Mouse (Mus musculus) ES-Bruce4 (cell line): ENCODE data around the gene Rtl8c. TPM values are rescaled to one million over a fixed set of nuclear protein-coding genes. Genes with fewer than 3 reads are reported as not detected.
"Not testable (repeated sequence)": the region's sequence is repeated elsewhere in the genome, so short reads cannot be mapped to it uniquely, and the experiment has no call there.

Source experiments
- H3K27ac ChIP-seq: 2 replicates; pipeline ENCODE4 v1.5.1; 2012; ENCODE audit warnings: low read length, inconsistent platforms; ENCODE audit not compliant: insufficient read depth
- H3K27me3 ChIP-seq: 2 replicates; pipeline ENCODE4 v1.6.1; 2012; ENCODE audit warnings: mild to moderate bottlenecking, low read length, inconsistent platforms; ENCODE audit not compliant: control insufficient read depth, poor library complexity, insufficient read depth, severe bottlenecking
- H3K36me3 ChIP-seq: 2 replicates; pipeline ENCODE4 v1.6.1; 2012; ENCODE audit warnings: inconsistent platforms, mild to moderate bottlenecking, low read length, moderate library complexity; ENCODE audit not compliant: control insufficient read depth, poor library complexity, insufficient read depth, severe bottlenecking
- H3K4me1 ChIP-seq: one replicate; pipeline ENCODE4 v1.8.1; 2011; ENCODE audit warnings: low read length; ENCODE audit not compliant: control insufficient read depth, insufficient read depth
- H3K4me3 ChIP-seq: 2 replicates; pipeline ENCODE4 v1.5.1; 2011; ENCODE audit warnings: low read depth, mild to moderate bottlenecking, low read length
- H3K9ac ChIP-seq: 2 replicates; pipeline ENCODE4 v1.6.1; 2012; ENCODE audit warnings: low read depth, mild to moderate bottlenecking, inconsistent platforms; ENCODE audit not compliant: poor library complexity, severe bottlenecking
- H3K9me3 ChIP-seq: replicated peaks from 2 replicates; pipeline ENCODE4 v1.6.1; 2012; ENCODE audit warnings: mild to moderate bottlenecking, low read length, inconsistent platforms; ENCODE audit not compliant: control insufficient read depth, poor library complexity, insufficient read depth, severe bottlenecking
- CTCF ChIP-seq: IDR thresholded peaks from one replicate; pipeline ENCODE4 v1.8.1; 2011; ENCODE audit warnings: low read depth, low read length
- EP300 ChIP-seq: IDR thresholded peaks from 2 replicates; pipeline ENCODE4 v1.6.1; 2011; ENCODE audit warnings: low read depth, low read length; ENCODE audit not compliant: insufficient read depth
- POLR2A ChIP-seq: IDR thresholded peaks from one replicate; pipeline ENCODE4 v1.8.1; 2011; ENCODE audit warnings: low read length; ENCODE audit not compliant: insufficient read depth
- polyA plus RNA-seq: library from polyadenylated mRNA; stranded (reverse); fragments of >200 nt; gene quantifications from 2 replicates; pipeline ENCODE4 v1.2.4, GENCODE M21; 2011; ENCODE audit warnings: low read depth; ENCODE audit not compliant: missing spikeins, insufficient read depth, insufficient read length

Gene Rtl8c
- 6.2 and 7.0 TPM in 2 replicates for polyA plus RNA-seq

- H3K4me1 ChIP-seq = no peaks in the 10 kb centered on the region
- TF ChIP-seq EP300 (no peak), CTCF (no peak), POLR2A (no peak)
- no peaks in the 10 kb centered on the region for H3K36me3 ChIP-seq
- no peak within 1 kb of the TSS for H3K27ac ChIP-seq
- H3K9me3 ChIP-seq = no peaks in the 10 kb centered on the region
- no peaks in the 10 kb centered on the region for H3K27me3 ChIP-seq
- H3K4me3 ChIP-seq = peak within 1 kb of the TSS; percentile 41
- H3K9ac ChIP-seq = no peak within 1 kb of the TSS
Measured at GRCm38 (mm10) chrX:53607242-53608121, at the start of gene Rtl8c. Rtl8c (plus strand) TSS chrX:53608032.

- Histone ChIP-seq H3K27me3 (no peaks in the 10 kb centered on the region), H3K4me3 (no peak overlapping the region), H3K27ac (no peak overlapping the region), H3K9me3 (no peaks in the 10 kb centered on the region), H3K4me1 (no peaks in the 10 kb centered on the region), H3K36me3 (no peaks in the 10 kb centered on the region), H3K9ac (no peak overlapping the region)
- TF ChIP-seq CTCF (no peak), POLR2A (no peak), EP300 (no peak)
Measured at GRCm38 (mm10) chrX:53579311-53579710, 28.5 kb upstream of the Rtl8c start.

DNA sequence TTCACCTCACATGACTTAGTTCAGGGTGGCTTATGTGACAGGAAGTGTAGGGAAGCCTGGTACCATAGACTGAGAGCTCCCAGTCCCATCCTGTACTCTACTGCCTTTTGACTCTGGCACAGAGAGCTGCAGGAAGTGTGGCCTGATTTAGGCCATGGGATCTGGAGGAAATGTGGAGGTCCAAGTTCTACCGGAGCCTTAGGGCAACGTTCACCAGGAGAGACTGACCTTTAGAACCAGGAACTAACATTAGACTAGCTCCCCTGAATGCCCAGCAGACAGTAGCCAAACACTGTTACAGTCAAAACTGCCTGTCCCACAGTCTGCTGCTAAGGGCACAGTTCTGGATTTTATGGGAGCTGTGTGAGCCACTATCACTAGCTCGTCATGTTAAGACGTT, 26.4 kb upstream of the Rtl8c start:
- H3K4me3 ChIP-seq, H3K9ac ChIP-seq, H3K9me3 ChIP-seq, H3K4me1 ChIP-seq, H3K27ac ChIP-seq, H3K36me3 ChIP-seq, H3K27me3 ChIP-seq: not testable (repeated sequence)

- H3K9ac ChIP-seq, H3K9me3 ChIP-seq, H3K36me3 ChIP-seq, H3K27ac ChIP-seq, H3K4me3 ChIP-seq, H3K27me3 ChIP-seq, H3K4me1 ChIP-seq: not testable (repeated sequence)
Measured at GRCm38 (mm10) chrX:53583404-53583803, 24.4 kb upstream of the Rtl8c start.

DNA sequence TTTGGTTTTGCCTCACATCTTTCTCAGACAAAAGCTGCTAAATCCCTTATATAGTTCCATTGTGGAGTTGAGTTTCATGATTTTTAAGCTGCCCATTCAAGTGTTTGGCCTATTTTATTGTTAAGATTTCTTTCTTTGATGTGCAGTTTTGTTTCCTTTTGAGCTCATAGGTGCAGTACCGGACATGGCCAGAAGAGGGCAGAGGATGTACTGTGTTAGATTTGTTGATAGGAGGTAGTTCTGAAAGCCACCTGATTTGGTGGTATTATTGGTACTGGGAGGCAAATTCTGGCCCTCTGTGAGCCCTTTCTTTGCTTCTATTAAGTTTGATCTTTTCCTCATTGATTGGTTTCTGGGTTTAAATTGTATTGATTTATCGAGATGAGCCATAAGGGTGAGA, 7.8 kb upstream of the Rtl8c start:
- H3K36me3 ChIP-seq, H3K9me3 ChIP-seq, H3K4me3 ChIP-seq, H3K9ac ChIP-seq, H3K4me1 ChIP-seq, H3K27me3 ChIP-seq, H3K27ac ChIP-seq: not testable (repeated sequence)

GRCm38 (mm10) chrX:53606176-53606575, 1.7 kb upstream of the Rtl8c start:
- not testable (repeated sequence) for H3K27me3 ChIP-seq

More at GRCm38 (mm10) chrX:53606176-53606575, 1.7 kb upstream of the Rtl8c start:
- H3K4me3 ChIP-seq, H3K27ac ChIP-seq, H3K4me1 ChIP-seq, H3K9ac ChIP-seq, H3K36me3 ChIP-seq, H3K9me3 ChIP-seq: not testable (repeated sequence)
